Mouse (Mus musculus) liver, adult 2 months (tissue): Measurements from ENCODE around the gene Cplane1.

ENCODE experiments used
- CTCF ChIP-seq: fragments of 200-500 bp; IDR thresholded peaks from 2 replicates; pipeline ENCODE4 v1.5.1; 2011; ENCODE audit warnings: low read depth, low read length, control low read depth
- POLR2A ChIP-seq: fragments of 200-500 bp; IDR thresholded peaks from 2 replicates; pipeline ENCODE4 v1.6.1; 2011; ENCODE audit warnings: low read length, control low read depth; ENCODE audit not compliant: insufficient read depth; ENCODE audit errors: extremely low read depth

GRCm38 (mm10) chr15:8319191-8319590 lies 150.3 kb downstream of the Cplane1 start:
- TF ChIP-seq POLR2A (no peak), CTCF (no peak)
